Mouse (Mus musculus): Measurements from ENCODE around the gene Ank3.

- TF ChIP-seq POLR2A (IDR thresholded peaks at IDR 0.05; ENCODE audit: borderline replicate concordance, control insufficient read depth, low read depth, low read length) (no peak), CTCF (IDR thresholded peaks at IDR 0.05; ENCODE audit: control insufficient read depth, insufficient read depth, low read length) (no peak)
These were observed 240.6 kb downstream of the Ank3 start for GRCm38 (mm10) chr10:69639138-69639537.
